Mouse (Mus musculus) heart, embryonic 11.5 days (tissue): ENCODE measurements around the gene Tbc1d10a. TPM values are rescaled to one million over a fixed set of nuclear protein-coding genes. Genes with fewer than 3 reads are reported as not detected.

Experiments used
- ATAC-seq: fragments of 200-750 bp; cut with Nextera tagmentation; replicated peaks from 2 replicates; pipeline ENCODE4 v1.8.0; 2017; ENCODE audit warnings: moderate library complexity; ENCODE audit not compliant: insufficient number of reproducible peaks, low FRiP score, low TSS enrichment
- H3K27ac ChIP-seq: fragments of 300-500 bp; sonication (generic); 2 replicates; pipeline ENCODE4 v1.5.1; 2014; ENCODE audit warnings: mild to moderate bottlenecking, low read depth, low read length
- H3K27me3 ChIP-seq: fragments of 300-500 bp; sonication (generic); 2 replicates; pipeline ENCODE4 v1.6.1; 2014; ENCODE audit warnings: mild to moderate bottlenecking, low read length, mixed read lengths; ENCODE audit not compliant: control insufficient read depth, insufficient read depth
- H3K36me3 ChIP-seq: fragments of 300-500 bp; sonication (generic); 2 replicates; pipeline ENCODE4 v1.6.1; 2014; ENCODE audit warnings: mild to moderate bottlenecking, low read length, moderate library complexity, mixed read lengths; ENCODE audit not compliant: control insufficient read depth, insufficient read depth
- H3K4me1 ChIP-seq: fragments of 300-500 bp; sonication (generic); 2 replicates; pipeline ENCODE4 v1.6.1; 2014; ENCODE audit warnings: low read length; ENCODE audit not compliant: control insufficient read depth, insufficient read depth
- H3K4me2 ChIP-seq: fragments of 300-500 bp; sonication (generic); 2 replicates; pipeline ENCODE4 v1.6.1; 2014; ENCODE audit warnings: mild to moderate bottlenecking, moderate library complexity
- H3K4me3 ChIP-seq: fragments of 300-500 bp; sonication (generic); 2 replicates; pipeline ENCODE4 v1.5.1; 2014; ENCODE audit warnings: low read depth, low read length
- H3K9ac ChIP-seq: fragments of 300-500 bp; sonication (generic); 2 replicates; pipeline ENCODE4 v1.6.1; 2014; ENCODE audit warnings: mild to moderate bottlenecking, low read depth, low read length, moderate library complexity
- H3K9me3 ChIP-seq: fragments of 300-500 bp; sonication (generic); replicated peaks from 2 replicates; pipeline ENCODE4 v1.6.1; 2016; ENCODE audit warnings: low read length; ENCODE audit not compliant: control insufficient read depth
- WGBS: fragments of 180-500 bp; shearing (Covaris S2); extraction: QIAGEN DNeasy Blood & Tissue Kit; methylation state at CpG from one replicate; pipeline ENCODE4 v1.1.7; 2014; ENCODE audit not compliant: insufficient replicate concordance; 5-methylcytosine and 5-hydroxymethylcytosine counted together
- polyA plus RNA-seq: library from polyadenylated mRNA; unstranded; fragments of >200 nt; fragmentation: Nextera tagmentation; extraction: Ambion mirVana; gene quantifications from 2 replicates; pipeline ENCODE4 v1.2.1, GENCODE M21; 2014

Gene Tbc1d10a
- polyA plus RNA-seq, 1 experiment from 2014 or later: 10.1 TPM

DNA sequence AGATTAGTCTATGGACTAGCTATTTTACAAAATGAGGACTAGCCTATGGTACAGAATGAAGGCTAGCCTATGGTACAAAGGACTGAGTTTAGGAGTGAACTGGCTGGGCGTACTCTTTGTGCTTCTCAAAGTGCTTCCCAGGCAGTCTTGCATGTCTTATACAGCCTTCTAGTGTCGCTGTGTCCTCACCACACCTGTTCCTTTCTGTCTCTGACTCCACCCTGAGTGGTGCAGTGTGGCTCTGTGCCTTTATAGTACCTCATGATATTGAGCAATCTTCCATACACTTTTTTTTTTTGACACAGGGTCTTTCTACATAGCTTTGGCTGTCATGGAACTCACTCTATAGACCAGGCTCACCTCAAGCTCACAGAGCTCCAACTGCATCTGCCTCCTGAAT is 44.8 kb downstream of the Tbc1d10a start:
- no peak for ATAC-seq
- H3K27ac ChIP-seq: no peak overlapping the region
- WGBS: 84% methylated on average over 2 of the region's 2 CpGs
- no peaks in the 10 kb centered on the region for H3K36me3 ChIP-seq
- 0 out of 2 replicates have a peak, but pooled peaks cover 2% of the 10 kb centered on the region for H3K4me1 ChIP-seq
- no peaks in the 10 kb centered on the region for H3K9me3 ChIP-seq
- no peaks in the 10 kb centered on the region for H3K27me3 ChIP-seq
- H3K4me2 ChIP-seq: no peak overlapping the region
- no peak overlapping the region for H3K4me3 ChIP-seq
- H3K9ac ChIP-seq: no peak overlapping the region

DNA sequence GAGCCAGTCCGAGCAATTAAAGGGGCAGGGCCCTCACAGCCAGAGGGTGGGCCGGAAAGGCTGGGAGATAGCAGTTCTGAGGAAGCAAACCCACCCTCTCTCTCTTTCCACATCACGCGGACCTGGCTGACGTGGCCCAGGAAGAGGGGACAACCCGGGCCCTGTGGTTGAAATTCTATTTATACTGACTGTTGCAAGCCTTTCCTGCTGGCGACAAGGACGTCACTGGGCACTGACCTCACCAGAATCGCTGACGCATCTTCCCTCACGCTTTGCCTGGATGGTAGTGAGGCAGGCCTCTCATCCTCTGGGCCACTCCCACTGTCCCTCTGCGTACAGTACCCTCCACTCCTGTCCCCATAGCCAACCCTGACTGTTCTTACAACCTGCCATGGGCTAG is 46.1 kb downstream of the Tbc1d10a start:
- 38% methylated on average over 12 of the region's 12 CpGs for WGBS
- no peak overlapping the region for H3K27ac ChIP-seq

DNA sequence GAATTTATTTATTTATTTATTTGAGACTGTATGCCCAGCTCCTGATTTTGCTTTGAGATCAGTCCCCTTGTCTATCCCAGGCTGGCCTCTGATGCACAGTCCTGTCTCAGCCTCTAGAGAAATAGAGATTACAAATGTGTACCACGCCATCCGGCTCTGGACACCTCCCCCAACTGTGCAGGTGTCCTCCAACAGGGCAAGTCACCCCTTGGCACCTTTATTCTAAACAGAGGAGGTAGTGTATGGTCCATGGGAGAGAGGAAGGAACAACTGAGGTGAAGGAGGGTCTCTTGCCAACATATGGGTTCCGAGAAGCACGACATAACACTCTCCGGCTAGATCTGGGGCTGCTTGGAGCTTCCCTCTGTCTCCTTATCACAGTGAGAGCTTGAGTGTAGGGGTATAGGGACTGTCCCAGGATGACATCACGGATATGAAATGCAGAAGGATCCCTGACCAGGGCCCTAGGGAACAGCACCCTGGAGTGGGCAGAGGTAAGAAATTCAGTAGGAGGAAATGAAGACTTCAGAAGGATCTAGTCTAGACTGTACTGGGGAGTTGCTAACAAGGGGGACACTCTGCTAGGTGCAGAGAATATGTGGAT is 48.6 kb downstream of the Tbc1d10a start:
- H3K27me3 ChIP-seq: no peaks in the 10 kb centered on the region
- no peak overlapping the region for H3K4me3 ChIP-seq
- ATAC-seq: no peak
- no peaks in the 10 kb centered on the region for H3K4me1 ChIP-seq
- no peaks in the 10 kb centered on the region for H3K36me3 ChIP-seq
- no peak overlapping the region for H3K9ac ChIP-seq
- 81% methylated on average over 6 of the region's 6 CpGs for WGBS
- no peak overlapping the region for H3K4me2 ChIP-seq
- no peaks in the 10 kb centered on the region for H3K9me3 ChIP-seq
- no peak overlapping the region for H3K27ac ChIP-seq

More for the DNA sequence above, 46.1 kb downstream of the Tbc1d10a start:
- H3K9ac ChIP-seq: no peak overlapping the region
- no peaks in the 10 kb centered on the region for H3K27me3 ChIP-seq
- 0 out of 2 replicates have a peak, but pooled peaks cover 2% of the 10 kb centered on the region for H3K4me1 ChIP-seq
- no peak overlapping the region for H3K4me2 ChIP-seq
- no peak overlapping the region for H3K4me3 ChIP-seq
- no peaks in the 10 kb centered on the region for H3K9me3 ChIP-seq
- 0 out of 2 replicates have a peak, but pooled peaks have one; percentile 11 for ATAC-seq
- H3K36me3 ChIP-seq: no peaks in the 10 kb centered on the region

DNA sequence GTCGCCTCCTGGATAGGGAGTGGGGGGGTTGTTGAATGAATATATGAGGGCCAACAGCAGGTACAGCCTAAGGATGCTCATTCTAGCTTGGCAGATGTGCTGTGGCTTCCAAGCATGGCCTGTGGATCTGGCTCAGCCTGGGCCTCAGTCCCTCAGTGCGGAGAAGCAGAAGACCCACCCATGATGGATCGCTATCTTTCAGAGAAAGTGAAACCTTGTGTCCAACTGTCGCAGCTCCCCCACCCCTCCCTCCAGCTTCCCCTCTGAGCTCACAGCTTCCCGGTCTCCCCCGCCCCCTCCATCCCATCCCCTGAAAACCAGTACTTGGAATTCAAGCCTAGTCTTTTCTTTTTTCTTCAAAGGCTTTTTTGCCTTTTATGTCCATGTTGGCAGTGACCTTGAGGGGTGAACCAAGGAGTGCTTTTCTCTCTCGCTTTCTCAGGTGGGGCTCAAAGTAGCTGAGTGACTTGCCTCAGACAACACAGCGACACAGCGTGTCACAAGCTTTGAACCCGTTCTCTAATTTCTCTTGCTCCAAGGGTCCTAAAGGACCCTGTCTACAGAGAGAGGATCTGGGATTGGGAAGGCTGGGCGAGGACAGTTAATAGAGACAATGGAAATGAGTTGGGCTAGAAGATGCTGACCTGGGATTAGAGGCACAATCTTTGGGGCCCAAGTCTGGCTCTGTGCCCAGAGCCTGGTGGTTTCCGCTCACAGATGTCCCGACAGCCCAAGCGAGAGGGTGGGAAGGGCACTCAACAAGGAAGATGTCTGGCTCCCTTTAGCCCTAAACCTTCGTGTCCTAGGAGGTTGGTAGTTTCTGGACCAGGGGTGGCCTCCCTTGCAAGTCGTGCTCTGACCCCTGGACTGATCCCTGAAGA is 49.3 kb downstream of the Tbc1d10a start, which contains the start of gene Osm:
TSS of gene Osm (plus strand) at position 756 of the 881 bp plus-strand sequence.
- Histone ChIP-seq H3K9ac (no peak within 1 kb of the TSS), H3K4me2 (no peak within 1 kb of the TSS), H3K9me3 (no peaks in the 10 kb centered on the region), H3K27ac (no peak within 1 kb of the TSS), H3K4me1 (no peaks in the 10 kb centered on the region), H3K36me3 (no peaks in the 10 kb centered on the region), H3K27me3 (no peaks in the 10 kb centered on the region), H3K4me3 (no peak within 1 kb of the TSS)
- WGBS: 65% methylated on average over 16 of the region's 16 CpGs
- ATAC-seq: no peak

DNA sequence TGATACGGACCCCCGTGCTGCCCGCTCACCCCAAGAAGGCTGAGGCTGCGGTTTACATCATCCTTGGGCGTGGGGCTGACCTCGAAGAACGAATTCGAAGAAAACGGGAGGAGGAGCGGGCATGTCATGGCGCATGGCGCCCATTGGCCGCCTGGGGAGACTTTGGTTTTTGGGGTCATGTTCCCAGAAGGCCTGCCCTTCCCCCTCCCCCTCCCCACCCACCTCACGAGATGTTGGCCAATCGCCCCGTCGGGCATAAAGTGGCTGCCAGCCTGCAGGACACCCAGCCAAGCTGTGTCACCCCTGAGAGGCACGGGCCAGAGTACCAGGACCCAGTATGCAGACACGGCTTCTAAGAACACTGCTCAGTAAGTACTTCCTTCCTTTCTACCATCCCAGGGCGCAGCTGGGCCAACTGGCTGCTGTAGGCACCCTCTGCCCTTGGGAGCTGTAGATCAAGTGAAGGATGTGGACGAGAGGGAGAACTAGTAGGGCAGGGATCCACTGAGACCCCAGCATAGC is 50.0 kb downstream of the Tbc1d10a start:
- Histone ChIP-seq H3K27ac (no peak overlapping the region), H3K9ac (no peak overlapping the region), H3K27me3 (no peaks in the 10 kb centered on the region), H3K4me3 (no peak overlapping the region), H3K9me3 (no peaks in the 10 kb centered on the region), H3K4me2 (no peak overlapping the region), H3K36me3 (no peaks in the 10 kb centered on the region), H3K4me1 (no peaks in the 10 kb centered on the region)
- ATAC-seq: no peak
- 84% methylated on average over 21 of the region's 21 CpGs for WGBS

DNA sequence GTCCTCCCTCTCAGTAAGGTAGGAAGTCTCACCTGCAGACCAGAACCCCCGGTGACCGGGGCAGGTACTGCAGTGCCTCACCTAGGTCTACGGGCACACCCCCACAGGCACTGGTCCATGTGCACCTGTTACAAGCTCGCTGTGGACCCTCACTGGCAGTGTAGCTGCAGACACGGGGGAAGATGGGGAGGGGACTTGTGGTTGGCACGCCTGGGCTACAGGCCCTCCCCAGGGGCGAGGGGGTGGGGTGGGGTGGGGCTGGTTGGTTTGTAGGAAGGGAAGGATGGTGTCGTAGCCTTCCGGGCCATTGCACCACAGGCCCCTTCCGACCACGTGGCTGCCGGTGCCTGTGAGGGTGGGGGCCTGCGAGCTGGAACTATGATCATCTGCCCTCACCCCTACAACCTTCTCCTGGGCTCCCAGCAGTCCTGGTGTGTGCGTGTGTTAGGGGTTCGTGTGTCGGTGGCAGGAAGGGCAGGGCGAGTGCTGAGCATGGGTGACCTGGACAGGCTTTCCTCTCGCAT is 50.9 kb downstream of the Tbc1d10a start:
- Histone ChIP-seq H3K4me1 (no peaks in the 10 kb centered on the region), H3K36me3 (no peaks in the 10 kb centered on the region), H3K4me3 (no peak overlapping the region), H3K9me3 (no peaks in the 10 kb centered on the region), H3K27me3 (no peaks in the 10 kb centered on the region), H3K4me2 (no peak overlapping the region), H3K9ac (no peak overlapping the region), H3K27ac (no peak overlapping the region)
- 77% methylated on average over 18 of the region's 18 CpGs for WGBS
- ATAC-seq: no peak

DNA sequence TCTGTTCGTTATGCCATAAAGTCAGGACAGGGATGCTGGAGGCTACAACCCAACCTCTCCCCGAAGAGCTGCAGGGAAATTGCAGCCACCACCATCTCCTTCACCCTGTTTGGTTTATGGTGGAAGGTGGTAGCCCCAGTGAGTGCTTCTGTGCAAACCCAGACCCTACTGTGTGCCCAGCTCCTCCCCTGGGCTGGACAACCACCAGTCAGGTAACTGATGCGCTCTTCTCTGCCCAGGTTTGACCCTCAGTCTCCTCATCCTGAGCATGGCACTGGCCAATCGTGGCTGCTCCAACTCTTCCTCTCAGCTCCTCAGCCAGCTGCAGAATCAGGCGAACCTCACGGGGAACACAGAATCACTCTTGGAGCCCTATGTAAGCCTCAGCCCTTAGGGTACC is 51.6 kb downstream of the Tbc1d10a start:
- H3K9ac ChIP-seq: no peak overlapping the region
- H3K27me3 ChIP-seq: no peaks in the 10 kb centered on the region
- H3K4me3 ChIP-seq: no peak overlapping the region
- WGBS: 83% methylated on average over 6 of the region's 6 CpGs
- no peaks in the 10 kb centered on the region for H3K36me3 ChIP-seq
- H3K9me3 ChIP-seq: no peaks in the 10 kb centered on the region
- no peak for ATAC-seq
- H3K4me1 ChIP-seq: no peaks in the 10 kb centered on the region
- no peak overlapping the region for H3K4me2 ChIP-seq
- H3K27ac ChIP-seq: no peak overlapping the region

DNA sequence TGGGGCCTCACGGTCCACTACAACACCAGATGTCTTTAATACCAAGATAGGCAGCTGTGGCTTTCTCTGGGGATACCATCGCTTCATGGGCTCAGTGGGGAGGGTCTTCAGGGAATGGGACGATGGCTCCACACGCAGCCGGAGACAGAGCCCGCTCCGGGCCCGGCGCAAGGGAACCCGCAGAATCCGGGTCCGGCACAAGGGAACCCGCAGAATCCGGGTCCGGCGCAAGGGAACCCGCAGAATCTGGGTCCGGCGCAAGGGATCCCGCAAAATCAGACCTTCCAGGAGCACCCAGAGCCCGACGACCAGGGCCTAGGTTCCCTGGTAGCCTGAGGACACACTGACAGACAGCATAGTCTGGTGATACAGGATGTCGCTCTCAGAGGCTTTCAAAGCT is 53.1 kb downstream of the Tbc1d10a start:
- H3K36me3 ChIP-seq: no peaks in the 10 kb centered on the region
- no peak overlapping the region for H3K4me2 ChIP-seq
- H3K9ac ChIP-seq: no peak overlapping the region
- H3K4me3 ChIP-seq: no peak overlapping the region
- WGBS: 84% methylated on average over 23 of the region's 23 CpGs
- H3K27ac ChIP-seq: no peak overlapping the region
- no peaks in the 10 kb centered on the region for H3K9me3 ChIP-seq
- no peak for ATAC-seq
- no peaks in the 10 kb centered on the region for H3K27me3 ChIP-seq
- H3K4me1 ChIP-seq: no peaks in the 10 kb centered on the region
